Mouse (Mus musculus) midbrain, embryonic 11.5 days (tissue): ENCODE data around the gene Mrpl21. TPM values are rescaled to one million over a fixed set of nuclear protein-coding genes. Genes with fewer than 3 reads are reported as not detected.

ENCODE experiments used
- ATAC-seq: fragments of 200-750 bp; cut with Nextera tagmentation; 2 replicates; pipeline ENCODE4 v1.8.0; 2017; ENCODE audit warnings: moderate TSS enrichment, moderate library complexity; ENCODE audit not compliant: low FRiP score
- DNase-seq: peaks from one replicate; pipeline ENCODE4 v3.0.0; 2015; ENCODE audit warnings: low spot score; ENCODE audit errors: missing footprints
- H3K27ac ChIP-seq: fragments of 300-500 bp; sonication (generic); 2 replicates; pipeline ENCODE4 v1.5.1; 2014; ENCODE audit warnings: low read depth, low read length
- H3K27me3 ChIP-seq: fragments of 300-500 bp; sonication (generic); 2 replicates; pipeline ENCODE4 v1.6.1; 2014; ENCODE audit warnings: mild to moderate bottlenecking, low read length, moderate library complexity, mixed read lengths; ENCODE audit not compliant: control insufficient read depth, insufficient read depth
- H3K36me3 ChIP-seq: fragments of 300-500 bp; sonication (generic); 2 replicates; pipeline ENCODE4 v1.6.1; 2014; ENCODE audit warnings: mild to moderate bottlenecking, low read length, moderate library complexity, mixed read lengths; ENCODE audit not compliant: control insufficient read depth, insufficient read depth
- H3K4me1 ChIP-seq: fragments of 300-500 bp; sonication (generic); 2 replicates; pipeline ENCODE4 v1.6.1; 2014; ENCODE audit warnings: low read length; ENCODE audit not compliant: control insufficient read depth, insufficient read depth
- H3K4me2 ChIP-seq: fragments of 300-500 bp; sonication (generic); 2 replicates; pipeline ENCODE4 v1.6.1; 2014; ENCODE audit warnings: mild to moderate bottlenecking, moderate library complexity
- H3K4me3 ChIP-seq: fragments of 300-500 bp; sonication (generic); 2 replicates; pipeline ENCODE4 v1.5.1; 2014; ENCODE audit warnings: low read depth, low read length
- H3K9ac ChIP-seq: fragments of 300-500 bp; sonication (generic); 2 replicates; pipeline ENCODE4 v1.6.1; 2014; ENCODE audit warnings: low read length
- H3K9me3 ChIP-seq: fragments of 300-500 bp; sonication (generic); 2 replicates; pipeline ENCODE4 v1.6.1; 2016; ENCODE audit warnings: low read length; ENCODE audit not compliant: control insufficient read depth
- WGBS: fragments of 180-500 bp; shearing (Covaris S2); extraction: QIAGEN DNeasy Blood & Tissue Kit; methylation state at CpG from one replicate; pipeline ENCODE4 v1.1.7; 2014; 5-methylcytosine and 5-hydroxymethylcytosine counted together
- polyA plus RNA-seq: library from polyadenylated mRNA; unstranded; fragments of >200 nt; fragmentation: Nextera tagmentation; extraction: Ambion mirVana; gene quantifications from 2 replicates; pipeline ENCODE4 v1.2.1, GENCODE M21; 2014

The Mrpl21 gene
- polyA plus RNA-seq, 1 experiment from 2014 or later, result 131 TPM

GRCm38 (mm10) chr19:3320801-3321200 lies 38.1 kb downstream of the Mrpl21 start:
- DNase-seq (no peak), ATAC-seq (no peak)
- Histone ChIP-seq H3K4me3 (no peak overlapping the region), H3K4me1 (peaks cover 14% of the 10 kb centered on the region), H3K4me2 (no peak overlapping the region), H3K9ac (no peak overlapping the region), H3K27me3 (peaks cover 28% of the 10 kb centered on the region), H3K9me3 (no peaks in the 10 kb centered on the region), H3K36me3 (no peaks in the 10 kb centered on the region), H3K27ac (no peak overlapping the region)
- 79% methylated on average over 3 of the region's 3 CpGs for WGBS

DNA sequence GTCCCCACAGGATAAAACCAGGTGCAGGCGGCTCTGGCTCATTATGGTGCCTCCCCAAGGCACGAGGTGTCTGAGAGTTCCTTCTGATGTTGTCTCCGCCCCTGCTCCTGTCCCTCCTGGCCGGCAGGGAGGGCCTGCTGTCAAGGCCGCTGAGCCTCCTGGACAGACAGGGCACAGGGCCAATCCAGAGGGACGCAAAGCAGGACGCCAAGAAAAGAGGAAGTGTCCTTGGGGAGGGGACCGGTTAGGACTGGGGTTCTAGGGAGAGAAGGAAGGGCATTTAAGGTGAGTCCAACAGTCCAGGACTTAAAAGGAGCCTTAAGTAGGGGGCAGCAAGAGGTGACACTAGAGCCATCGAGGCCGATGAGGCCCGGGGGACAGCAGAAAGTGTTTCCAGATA lies 38.9 kb downstream of the Mrpl21 start:
- H3K36me3 ChIP-seq, result no peaks in the 10 kb centered on the region
- ATAC-seq (no peak), DNase-seq (no peak)
- H3K9ac ChIP-seq, result no peak overlapping the region
- peaks cover 28% of the 10 kb centered on the region for H3K27me3 ChIP-seq
- no peak overlapping the region for H3K4me2 ChIP-seq
- H3K9me3 ChIP-seq, result no peaks in the 10 kb centered on the region
- 10% methylated on average over 11 of the region's 11 CpGs for WGBS
- no peak overlapping the region for H3K27ac ChIP-seq
- H3K4me3 ChIP-seq, result no peak overlapping the region
- peaks cover 19% of the 10 kb centered on the region for H3K4me1 ChIP-seq

GRCm38 (mm10) chr19:3322261-3322969 lies 39.7 kb downstream of the Mrpl21 start, which contains the start of gene Cpt1a:
Gene Cpt1a (plus strand): TSS chr19:3322334.
- peaks cover 19% of the 10 kb centered on the region for H3K4me1 ChIP-seq
- no peak for ATAC-seq
- peak within 1 kb of the TSS; percentile 59 for H3K9ac ChIP-seq
- no peaks in the 10 kb centered on the region for H3K36me3 ChIP-seq
- no peak within 1 kb of the TSS for H3K27ac ChIP-seq
- H3K27me3 ChIP-seq, result peaks cover 28% of the 10 kb centered on the region
- peak within 1 kb of the TSS; percentile 48 for H3K4me3 ChIP-seq
- no peaks in the 10 kb centered on the region for H3K9me3 ChIP-seq
- DNase-seq, result peak; percentile 92
- WGBS, result 4% methylated on average over 26 of the region's 26 CpGs
- H3K4me2 ChIP-seq, result peak within 1 kb of the TSS; percentile 96

- Histone ChIP-seq H3K27me3 (peaks cover 28% of the 10 kb centered on the region), H3K9ac (peak overlapping the region; percentile 59), H3K4me1 (peaks cover 19% of the 10 kb centered on the region), H3K4me2 (peak overlapping the region; percentile 96), H3K36me3 (no peaks in the 10 kb centered on the region), H3K27ac (no peak overlapping the region), H3K9me3 (no peaks in the 10 kb centered on the region), H3K4me3 (peak overlapping the region; percentile 48)
- under 1% methylated on average over 46 of the region's 47 CpGs for WGBS
- peak; percentile 97 for DNase-seq
- peak; percentile 79 for ATAC-seq
These were observed 40.5 kb downstream of the Mrpl21 start for GRCm38 (mm10) chr19:3323201-3323621.

DNA sequence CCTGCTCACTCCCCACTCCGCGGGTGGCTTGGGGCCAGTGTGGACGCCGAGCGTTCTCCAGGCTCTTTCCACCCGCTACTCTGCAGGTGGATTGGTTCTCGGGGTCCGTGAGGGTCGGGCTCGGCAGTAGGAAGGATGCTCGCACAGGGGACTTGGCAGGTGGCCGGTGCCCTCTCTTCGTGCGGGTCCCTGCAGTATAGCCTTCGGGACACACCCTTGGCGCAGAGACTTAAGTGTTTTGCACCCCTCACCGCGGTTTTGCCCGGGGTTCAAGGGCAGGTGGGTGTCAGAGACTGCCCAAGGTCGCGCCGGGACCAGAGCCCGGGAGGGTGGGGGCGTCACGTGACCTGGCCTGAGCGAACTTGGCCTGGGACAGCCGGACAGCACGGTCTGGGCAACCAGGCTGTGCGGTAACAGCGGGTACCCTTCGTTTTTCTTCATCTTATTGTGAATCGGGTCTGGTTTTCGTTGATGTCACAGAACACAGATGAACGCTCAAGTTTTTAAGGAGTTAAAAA lies 41.1 kb downstream of the Mrpl21 start:
- peaks cover 28% of the 10 kb centered on the region for H3K27me3 ChIP-seq
- peak; percentile 28 for ATAC-seq

GRCm38 (mm10) chr19:3324271-3324811 lies 41.6 kb downstream of the Mrpl21 start:
- Histone ChIP-seq H3K27me3 (peaks cover 28% of the 10 kb centered on the region), H3K4me3 (peak overlapping the region; percentile 48), H3K27ac (no peak overlapping the region), H3K36me3 (no peaks in the 10 kb centered on the region), H3K4me1 (peaks cover 19% of the 10 kb centered on the region), H3K9me3 (no peaks in the 10 kb centered on the region), H3K4me2 (peak overlapping the region; percentile 96), H3K9ac (no peak overlapping the region)
- WGBS, result 5% methylated on average over 17 of the region's 17 CpGs
- DNase-seq, result peak; percentile 96
- peak; percentile 41; the same call in 1 of the 2 replicates for ATAC-seq

More for the DNA sequence above, 41.1 kb downstream of the Mrpl21 start:
- peak overlapping the region; percentile 96 for H3K4me2 ChIP-seq
- peak overlapping the region; percentile 59 for H3K9ac ChIP-seq
- H3K36me3 ChIP-seq, result no peaks in the 10 kb centered on the region
- H3K4me1 ChIP-seq, result peaks cover 19% of the 10 kb centered on the region
- no peaks in the 10 kb centered on the region for H3K9me3 ChIP-seq
- peak; percentile 94 for DNase-seq
- H3K27ac ChIP-seq, result no peak overlapping the region
- 1% methylated on average over 34 of the region's 34 CpGs for WGBS
- peak overlapping the region; percentile 48 for H3K4me3 ChIP-seq

DNA sequence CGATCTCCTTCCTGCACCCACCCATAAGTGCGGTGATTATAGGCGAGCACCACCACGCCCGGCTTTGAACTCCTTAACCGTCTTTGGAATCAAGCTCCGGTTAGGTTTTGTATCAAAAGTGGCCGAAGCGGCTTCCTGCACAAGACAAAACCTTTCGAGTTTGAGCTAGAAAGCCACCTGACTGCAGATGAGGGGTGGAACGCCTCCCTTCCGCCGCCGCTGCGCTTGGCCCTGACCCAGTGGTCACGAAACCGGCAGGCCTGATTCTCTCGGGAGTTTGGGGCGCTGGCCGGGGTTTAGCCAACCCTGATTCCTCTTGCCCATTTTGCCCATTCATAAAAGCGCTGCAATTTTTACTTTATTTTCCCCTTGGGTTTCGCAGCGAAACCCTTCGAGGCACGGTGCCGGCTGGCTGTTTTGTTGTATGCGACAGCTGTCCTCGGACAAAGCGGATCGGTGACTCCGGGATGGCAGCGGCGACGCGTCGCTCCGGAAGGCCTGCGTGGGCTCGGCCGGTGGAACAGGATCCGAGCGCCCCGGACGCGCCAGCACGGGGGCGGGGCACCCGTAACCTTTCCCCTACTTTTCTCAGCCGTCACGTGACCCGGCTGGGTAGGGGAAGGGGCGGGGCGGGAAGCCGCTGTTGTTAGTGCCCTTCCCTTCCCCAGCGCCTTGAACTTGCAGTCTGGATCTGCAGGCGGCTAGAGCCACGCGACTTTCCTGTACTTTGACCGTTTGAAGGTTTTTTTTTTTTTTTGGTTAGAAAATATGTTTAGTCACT lies 42.4 kb downstream of the Mrpl21 start:
- Histone ChIP-seq H3K27me3 (peaks cover 28% of the 10 kb centered on the region), H3K27ac (peak overlapping the region; percentile 69; the same call in 1 of the 2 replicates), H3K9ac (peak overlapping the region; percentile 47; the same call in 1 of the 2 replicates), H3K4me3 (peak overlapping the region; percentile 48), H3K4me2 (peak overlapping the region; percentile 96), H3K9me3 (no peaks in the 10 kb centered on the region), H3K4me1 (peaks cover 19% of the 10 kb centered on the region), H3K36me3 (no peaks in the 10 kb centered on the region)
- ATAC-seq, result peak; percentile 77
- WGBS, result under 1% methylated on average over 59 of the region's 59 CpGs
- peak; percentile 99 for DNase-seq

GRCm38 (mm10) chr19:3325771-3326478 lies 43.2 kb downstream of the Mrpl21 start:
- Histone ChIP-seq H3K36me3 (no peaks in the 10 kb centered on the region), H3K4me3 (peak overlapping the region; percentile 48; the same call in 1 of the 2 replicates), H3K9ac (no peak overlapping the region), H3K9me3 (no peaks in the 10 kb centered on the region), H3K27me3 (peaks cover 28% of the 10 kb centered on the region), H3K27ac (peak overlapping the region; percentile 69; the same call in 1 of the 2 replicates), H3K4me2 (peak overlapping the region; percentile 96), H3K4me1 (peaks cover 19% of the 10 kb centered on the region)
- ATAC-seq, result peak; percentile 15; the same call in 1 of the 2 replicates
- 27% methylated on average over 15 of the region's 15 CpGs for WGBS
- peak; percentile 91 for DNase-seq
